ENCODE assay signal across 23 mouse cellular contexts in genomic region chr16:78484319-78484718, GRCm38 (mm10).
"Had no signal": no experiment of that assay in that cellular context is flagged by ENCODE, and none has a peak within 500 bp of the region (broad histone marks: within the 10 kb centered on the region; RNA-seq: fewer than 3 reads in every experiment).

No protein-coding gene starts in this region.

- H3K9ac ChIP-seq: forebrain, postnatal 0 days; heart, embryonic 12.5 days; hindbrain, embryonic 14.5 days; intestine, embryonic 15.5 days; limb, embryonic 12.5 days had no signal

- H3K27ac ChIP-seq: heart, embryonic 10.5 days; hindbrain, embryonic 14.5 days; intestine, embryonic 15.5 days; layer of hippocampus, adult 2 months; left cerebral cortex, adult 2 months; limb, embryonic 12.5 days had no signal

- H3K4me2 ChIP-seq: heart, embryonic 12.5 days; hindbrain, embryonic 14.5 days; intestine, embryonic 15.5 days; limb, embryonic 12.5 days; liver, embryonic 11.5 days had no signal

- H3K9me3 ChIP-seq: heart, embryonic 10.5 days; heart, embryonic 12.5 days; intestine, embryonic 15.5 days; limb, embryonic 12.5 days had no signal

- H3K4me1 ChIP-seq: heart, embryonic 10.5 days; heart, embryonic 12.5 days; intestine, embryonic 15.5 days had no signal

- DNase-seq: forebrain, postnatal 0 days; gastrocnemius, postnatal 14 days; gastrocnemius, postnatal 36 days; heart, adult 18-20 months; heart, postnatal 10 days; heart, postnatal 36 days; kidney, adult 18-20 months; kidney, adult 8-10 months; kidney, postnatal 10 days; kidney, postnatal 25 days; kidney, postnatal 4 days; liver had no signal

- ATAC-seq: forebrain, postnatal 0 days; hindbrain, embryonic 16.5 days; inflammation-experienced regulatory T-cells, adult 6 months; intestine, embryonic 15.5 days; intestine, postnatal 0 days had no signal

- H3K27me3 ChIP-seq: heart, embryonic 12.5 days; intestine, embryonic 15.5 days; limb, embryonic 12.5 days had no signal

- H3K4me3 ChIP-seq: heart, embryonic 10.5 days; heart, embryonic 12.5 days; intestine, embryonic 15.5 days; layer of hippocampus, adult 2 months; left cerebral cortex, adult 2 months; limb, embryonic 12.5 days had no signal

- H3K36me3 ChIP-seq: heart, embryonic 10.5 days; heart, embryonic 12.5 days; intestine, embryonic 15.5 days; limb, embryonic 12.5 days had no signal
